Mouse (Mus musculus): Measurements from ENCODE around the gene Olfr177. TPM values are rescaled to one million over a fixed set of nuclear protein-coding genes. Genes with fewer than 3 reads are reported as not detected.

Olfr177 gene
- not detected in 2 replicates for total RNA-seq (2015)
- total RNA-seq (2017) = not detected in 2 replicates

DNA sequence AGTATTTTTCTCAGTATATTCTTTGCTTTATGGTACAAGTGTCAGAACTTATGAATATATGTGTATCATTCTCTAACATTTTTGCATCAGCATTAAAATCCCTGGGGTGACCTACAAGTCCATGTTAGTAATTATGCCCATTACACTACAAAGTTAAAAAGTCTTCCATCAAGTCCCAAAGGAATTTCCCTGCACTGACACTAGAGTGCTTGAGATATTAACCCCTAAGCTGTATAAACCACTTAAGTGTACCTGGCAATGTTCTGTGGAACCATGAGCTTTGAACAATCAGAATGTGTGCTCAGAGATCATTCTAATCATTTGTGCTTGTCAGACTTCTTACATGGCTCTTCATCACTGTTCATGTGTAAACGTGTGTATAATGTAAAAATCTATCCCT, at the start of gene Olfr177:
Gene Olfr177 (minus strand): TSS at position 101 of the 400 bp plus-strand sequence.
- no peak for ATAC-seq (ENCODE audit: poor library complexity, severe bottlenecking)

DNA sequence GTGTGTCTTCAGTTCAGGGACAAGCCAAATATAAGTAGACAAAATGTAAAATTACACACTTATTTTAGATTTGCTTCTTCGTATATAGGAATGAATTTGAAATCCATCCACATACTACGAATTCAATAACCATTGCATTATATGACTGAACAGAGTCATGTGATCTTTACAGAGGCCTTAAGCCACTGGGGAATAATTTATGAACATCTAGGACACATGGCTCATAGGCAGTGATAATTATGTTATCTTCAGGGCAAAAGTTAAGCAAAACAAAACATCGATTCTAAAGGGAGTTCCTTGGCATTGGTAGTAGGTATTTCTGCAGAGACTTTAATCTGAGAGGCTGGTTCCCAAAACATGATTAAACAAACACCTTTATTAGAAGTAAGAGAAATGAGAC, 17.4 kb upstream of the Olfr177 start, which contains the start of gene Olfr178:
Gene Olfr178 (minus strand): TSS at position 101 of the 400 bp plus-strand sequence.
- ATAC-seq (ENCODE audit: poor library complexity, severe bottlenecking) = no peak

DNA sequence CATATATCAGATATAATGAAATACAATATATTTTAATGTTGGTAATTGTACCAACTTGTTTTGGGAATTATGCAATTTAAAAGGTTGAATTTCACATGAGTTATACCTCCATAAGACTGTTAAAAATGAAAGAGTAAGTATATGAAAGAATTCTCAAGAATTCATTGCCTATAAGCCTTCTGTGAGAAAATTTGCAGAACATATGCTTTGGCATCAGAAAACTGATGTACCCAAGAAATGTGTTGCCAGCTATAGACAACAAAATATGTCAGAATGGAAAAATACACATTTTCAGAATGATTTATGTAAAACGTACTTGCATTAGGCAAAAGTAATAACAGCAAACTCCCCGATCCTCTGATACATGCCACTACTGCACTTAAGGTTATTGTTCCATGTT, 9.8 kb upstream of the Olfr177 start:
- no peak for ATAC-seq (ENCODE audit: poor library complexity, severe bottlenecking)

DNA sequence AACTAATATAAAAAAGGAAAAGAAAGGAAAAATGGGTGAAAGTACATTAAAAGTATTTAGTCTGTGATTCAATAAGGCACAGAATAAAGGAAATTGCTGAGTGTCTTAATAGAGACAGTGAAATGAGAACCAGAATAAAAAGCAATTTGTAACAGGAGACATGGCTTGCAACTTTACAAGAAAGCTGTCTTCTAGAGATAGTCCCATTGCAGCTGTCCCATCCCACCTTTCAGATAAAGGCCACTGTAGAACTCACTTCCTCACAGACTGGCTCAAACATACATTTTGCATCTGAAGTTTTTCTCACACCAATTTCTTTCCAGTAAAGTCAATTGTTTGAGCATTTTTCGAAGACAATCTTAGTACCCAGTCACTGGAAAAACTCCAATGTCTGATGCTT, 13.1 kb downstream of the Olfr177 start:
- ATAC-seq (ENCODE audit: poor library complexity, severe bottlenecking) = no peak

DNA sequence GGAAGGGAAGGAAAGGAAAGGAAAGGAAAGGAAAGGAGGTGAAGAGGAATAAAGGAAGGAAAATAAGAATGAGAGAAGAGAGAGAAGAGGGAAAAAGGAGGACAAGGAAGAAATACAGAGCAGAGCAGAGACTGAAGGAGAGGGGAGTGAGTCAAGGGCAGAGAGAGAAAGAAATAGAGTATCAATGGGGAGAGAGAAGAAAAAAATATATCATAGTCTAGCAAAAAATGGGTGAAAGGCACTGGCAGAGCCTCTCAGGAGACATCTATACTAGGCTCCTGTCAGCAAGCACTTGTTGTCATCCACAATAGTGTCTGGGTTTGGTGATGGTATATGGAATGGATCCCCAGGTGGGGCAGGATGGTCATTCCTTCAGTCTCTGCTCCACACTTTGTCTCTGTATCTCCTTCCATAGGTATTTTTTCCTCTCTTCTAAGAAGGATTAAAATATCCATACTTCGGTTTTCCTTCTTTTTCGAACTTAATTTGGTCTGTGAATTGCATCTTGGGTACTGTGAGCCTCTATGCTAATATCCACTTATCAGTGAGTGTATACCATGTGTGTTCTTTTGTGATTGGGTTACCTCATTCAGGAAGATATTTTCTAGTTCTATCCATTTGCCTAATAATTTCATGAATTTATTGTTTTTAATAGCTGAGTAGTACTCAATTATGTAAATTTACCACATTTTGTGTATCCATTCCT, 14.4 kb downstream of the Olfr177 start:
- ATAC-seq (ENCODE audit: poor library complexity, severe bottlenecking) = no peak

DNA sequence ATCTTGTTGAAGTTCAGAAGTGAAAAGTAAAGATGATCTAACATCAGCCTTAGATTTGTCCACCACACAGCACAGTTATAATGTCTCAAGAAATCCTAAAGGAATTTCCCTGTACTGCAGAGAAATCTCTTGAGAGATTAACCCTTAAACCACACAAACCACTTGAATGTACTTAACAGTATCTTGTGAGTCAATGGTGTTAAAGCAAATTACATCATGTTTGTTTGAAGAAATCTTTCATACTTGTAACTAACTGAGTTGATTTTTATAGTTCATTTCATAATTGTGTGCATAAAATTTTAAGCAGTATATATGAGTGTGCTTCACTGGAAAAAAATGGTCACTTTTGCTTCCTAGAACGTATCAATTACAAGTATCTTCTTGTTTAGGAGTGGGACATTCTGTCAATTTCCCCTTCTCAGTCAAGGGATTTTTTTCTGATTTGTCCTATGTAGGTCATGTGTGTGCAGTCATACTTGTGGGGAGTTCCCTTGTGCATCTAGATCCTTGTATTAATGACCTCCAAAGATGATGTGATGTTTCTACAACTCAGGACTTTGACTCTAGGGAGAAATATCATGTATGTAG, 47.7 kb downstream of the Olfr177 start, which contains the start of gene Olfr175-ps1:
Gene Olfr175-ps1 (minus strand): TSS at position 51 of the 588 bp plus-strand sequence.
- ATAC-seq (ENCODE audit: poor library complexity, severe bottlenecking) = no peak

Other genes starting within 250 kb of the Olfr177 start
- gene E330017A01Rik, start 236.0 kb downstream of the Olfr177 start, total RNA-seq (2015) = not detected in 2 replicates
- not detected in 2 replicates for gene E330017A01Rik, start 236.0 kb downstream of the Olfr177 start, total RNA-seq (2017)
- gene Cpox, start 204.5 kb downstream of the Olfr177 start, total RNA-seq (2015) = 36.6 and 50.8 TPM in 2 replicates
- 17.7 and 25.5 TPM in 2 replicates for gene Cpox, start 204.5 kb downstream of the Olfr177 start, total RNA-seq (2017)
- gene Gpr15, start 155.7 kb downstream of the Olfr177 start, total RNA-seq (2015) = 1.8 and 3.1 TPM in 2 replicates
- 4.2 and 6.7 TPM in 2 replicates for gene Gpr15, start 155.7 kb downstream of the Olfr177 start, total RNA-seq (2017)
- 65.0 and 74.3 TPM in 2 replicates for gene Cldnd1, start 146.9 kb downstream of the Olfr177 start, total RNA-seq (2015)
- 16.9 and 25.2 TPM in 2 replicates for gene Cldnd1, start 146.9 kb downstream of the Olfr177 start, total RNA-seq (2017)
- not detected in 2 replicates for gene Olfr172, start 111.6 kb downstream of the Olfr177 start, total RNA-seq (2015)
- gene Olfr172, start 111.6 kb downstream of the Olfr177 start, total RNA-seq (2017) = not detected in 2 replicates
- not detected in 2 replicates for gene Olfr173, start 74.5 kb downstream of the Olfr177 start, total RNA-seq (2015)
- not detected in 2 replicates for gene Olfr173, start 74.5 kb downstream of the Olfr177 start, total RNA-seq (2017)
- not detected in 2 replicates for gene Olfr175-ps1, start 48.0 kb downstream of the Olfr177 start, total RNA-seq (2015)
- not detected in 2 replicates for gene Olfr175-ps1, start 48.0 kb downstream of the Olfr177 start, total RNA-seq (2017)
- gene Olfr178, start 17.3 kb upstream of the Olfr177 start, total RNA-seq (2015) = not detected in 2 replicates
- gene Olfr178, start 17.3 kb upstream of the Olfr177 start, total RNA-seq (2017) = not detected in 2 replicates
- gene Olfr181, start 54.0 kb upstream of the Olfr177 start, total RNA-seq (2015) = not detected in 2 replicates
- not detected in 2 replicates for gene Olfr181, start 54.0 kb upstream of the Olfr177 start, total RNA-seq (2017)
- not detected in 2 replicates for gene Olfr180, start 54.6 kb upstream of the Olfr177 start, total RNA-seq (2015)
- gene Olfr180, start 54.6 kb upstream of the Olfr177 start, total RNA-seq (2017) = not detected in 2 replicates
- not detected in 2 replicates for gene Olfr183, start 120.6 kb upstream of the Olfr177 start, total RNA-seq (2015)
- gene Olfr183, start 120.6 kb upstream of the Olfr177 start, total RNA-seq (2017) = not detected in 2 replicates
- gene Olfr186, start 155.5 kb upstream of the Olfr177 start, total RNA-seq (2015) = not detected in 2 replicates
- not detected in 2 replicates for gene Olfr186, start 155.5 kb upstream of the Olfr177 start, total RNA-seq (2017)
- not detected in 2 replicates for gene Olfr187, start 165.0 kb upstream of the Olfr177 start, total RNA-seq (2015)
- gene Olfr187, start 165.0 kb upstream of the Olfr177 start, total RNA-seq (2017) = not detected in 2 replicates
- not detected in 2 replicates for gene Olfr190, start 203.2 kb upstream of the Olfr177 start, total RNA-seq (2015)
- not detected in 2 replicates for gene Olfr190, start 203.2 kb upstream of the Olfr177 start, total RNA-seq (2017)
- not detected in 2 replicates for gene Olfr191, start 215.1 kb upstream of the Olfr177 start, total RNA-seq (2015)
- gene Olfr191, start 215.1 kb upstream of the Olfr177 start, total RNA-seq (2017) = not detected in 2 replicates
- not detected in 2 replicates for gene Olfr193, start 237.1 kb upstream of the Olfr177 start, total RNA-seq (2015)
- not detected in 2 replicates for gene Olfr193, start 237.1 kb upstream of the Olfr177 start, total RNA-seq (2017)
- not detected in 2 replicates for gene Olfr194, start 246.3 kb upstream of the Olfr177 start, total RNA-seq (2015)
- not detected in 2 replicates for gene Olfr194, start 246.3 kb upstream of the Olfr177 start, total RNA-seq (2017)